Mouse (Mus musculus): Measurements from ENCODE around the gene Bmp7. TPM values are rescaled to one million over a fixed set of nuclear protein-coding genes. Genes with fewer than 3 reads are reported as not detected.

Gene Bmp7
- polyA plus RNA-seq, 1 experiment from 2014 or later = 1.6 TPM

GRCm38 (mm10) chr2:172971865-172972264 is 31.7 kb upstream of the Bmp7 start:
- WGBS (ENCODE audit: insufficient replicate concordance) = 76% methylated on average over 2 of the region's 2 CpGs
- Histone ChIP-seq H3K27ac (replicated peaks) (no peak overlapping the region), H3K4me1 (replicated peaks) (no peaks in the 10 kb centered on the region), H3K9ac (no peak overlapping the region), H3K27me3 (no peaks in the 10 kb centered on the region; the same call in 1 of the 2 replicates), H3K4me2 (no peak overlapping the region), H3K4me3 (replicated peaks) (no peak overlapping the region), H3K36me3 (replicated peaks) (no peaks in the 10 kb centered on the region), H3K9me3 (replicated peaks) (no peaks in the 10 kb centered on the region)
- no peak for ATAC-seq (ENCODE audit: insufficient read depth)

- H3K4me2 ChIP-seq = no peak overlapping the region
- H3K9ac ChIP-seq = no peak overlapping the region
- no peak for ATAC-seq (ENCODE audit: insufficient read depth)
- H3K4me1 ChIP-seq (replicated peaks) = no peaks in the 10 kb centered on the region
- 52% methylated on average over 5 of the region's 5 CpGs for WGBS (ENCODE audit: insufficient replicate concordance)
- H3K27ac ChIP-seq (replicated peaks) = no peak overlapping the region
- H3K4me3 ChIP-seq (replicated peaks) = no peak overlapping the region
- H3K9me3 ChIP-seq (replicated peaks) = no peaks in the 10 kb centered on the region
- H3K36me3 ChIP-seq (replicated peaks) = no peaks in the 10 kb centered on the region
- no peaks in the 10 kb centered on the region; the same call in 1 of the 2 replicates for H3K27me3 ChIP-seq
Observed at GRCm38 (mm10) chr2:172966480-172966879, 26.4 kb upstream of the Bmp7 start.

GRCm38 (mm10) chr2:172965249-172965648 is 25.1 kb upstream of the Bmp7 start:
- Histone ChIP-seq H3K27ac (replicated peaks) (no peak overlapping the region), H3K27me3 (no peaks in the 10 kb centered on the region; the same call in 1 of the 2 replicates), H3K4me2 (no peak overlapping the region), H3K4me1 (replicated peaks) (no peaks in the 10 kb centered on the region), H3K9me3 (replicated peaks) (no peaks in the 10 kb centered on the region), H3K9ac (no peak overlapping the region), H3K36me3 (replicated peaks) (no peaks in the 10 kb centered on the region), H3K4me3 (replicated peaks) (no peak overlapping the region)
- no peak for ATAC-seq (ENCODE audit: insufficient read depth)
- WGBS (ENCODE audit: insufficient replicate concordance) = 58% methylated on average over 11 of the region's 11 CpGs

GRCm38 (mm10) chr2:172961211-172961610 is 21.1 kb upstream of the Bmp7 start:
- no peak overlapping the region for H3K9ac ChIP-seq
- 64% methylated on average over 6 of the region's 6 CpGs for WGBS (ENCODE audit: insufficient replicate concordance)

GRCm38 (mm10) chr2:172960350-172960749 is 20.2 kb upstream of the Bmp7 start:
- Histone ChIP-seq H3K27ac (replicated peaks) (no peak overlapping the region), H3K9me3 (replicated peaks) (no peaks in the 10 kb centered on the region), H3K36me3 (replicated peaks) (no peaks in the 10 kb centered on the region), H3K4me1 (replicated peaks) (no peaks in the 10 kb centered on the region), H3K4me2 (no peak overlapping the region), H3K4me3 (replicated peaks) (no peak overlapping the region), H3K27me3 (no peaks in the 10 kb centered on the region), H3K9ac (no peak overlapping the region)
- no peak for ATAC-seq (ENCODE audit: insufficient read depth)
- WGBS (ENCODE audit: insufficient replicate concordance) = 65% methylated on average over 3 of the region's 3 CpGs

More at GRCm38 (mm10) chr2:172961211-172961610, 21.1 kb upstream of the Bmp7 start:
- no peaks in the 10 kb centered on the region for H3K27me3 ChIP-seq
- H3K27ac ChIP-seq (replicated peaks) = no peak overlapping the region
- H3K4me3 ChIP-seq (replicated peaks) = no peak overlapping the region
- ATAC-seq (ENCODE audit: insufficient read depth) = no peak
- no peaks in the 10 kb centered on the region for H3K36me3 ChIP-seq (replicated peaks)
- no peaks in the 10 kb centered on the region for H3K4me1 ChIP-seq (replicated peaks)
- H3K4me2 ChIP-seq = no peak overlapping the region
- no peaks in the 10 kb centered on the region for H3K9me3 ChIP-seq (replicated peaks)

GRCm38 (mm10) chr2:172959006-172959768 is 19.1 kb upstream of the Bmp7 start:
- H3K9me3 ChIP-seq (replicated peaks) = no peaks in the 10 kb centered on the region
- no peaks in the 10 kb centered on the region for H3K36me3 ChIP-seq (replicated peaks)
- no peak overlapping the region for H3K9ac ChIP-seq
- no peak overlapping the region for H3K4me3 ChIP-seq (replicated peaks)
- WGBS (ENCODE audit: insufficient replicate concordance) = 53% methylated on average over 13 of the region's 13 CpGs
- no peaks in the 10 kb centered on the region for H3K4me1 ChIP-seq (replicated peaks)
- no peak for ATAC-seq (ENCODE audit: insufficient read depth)
- no peaks in the 10 kb centered on the region for H3K27me3 ChIP-seq
- no peak overlapping the region for H3K4me2 ChIP-seq
- no peak overlapping the region for H3K27ac ChIP-seq (replicated peaks)

- ATAC-seq (ENCODE audit: insufficient read depth) = no peak
- WGBS (ENCODE audit: insufficient replicate concordance) = 17% methylated on average over 5 of the region's 5 CpGs
Observed at GRCm38 (mm10) chr2:172958579-172958978, 18.5 kb upstream of the Bmp7 start.

GRCm38 (mm10) chr2:172951976-172952375 is 11.9 kb upstream of the Bmp7 start:
- ATAC-seq (ENCODE audit: insufficient read depth) = no peak

More at GRCm38 (mm10) chr2:172958579-172958978, 18.5 kb upstream of the Bmp7 start:
- Histone ChIP-seq H3K4me2 (no peak overlapping the region), H3K4me3 (replicated peaks) (no peak overlapping the region), H3K27ac (replicated peaks) (no peak overlapping the region), H3K27me3 (no peaks in the 10 kb centered on the region), H3K9ac (no peak overlapping the region), H3K4me1 (replicated peaks) (no peaks in the 10 kb centered on the region), H3K9me3 (replicated peaks) (no peaks in the 10 kb centered on the region), H3K36me3 (replicated peaks) (no peaks in the 10 kb centered on the region)

GRCm38 (mm10) chr2:172950722-172951121 is 10.6 kb upstream of the Bmp7 start:
- Histone ChIP-seq H3K36me3 (replicated peaks) (no peaks in the 10 kb centered on the region), H3K27me3 (peaks cover 14% of the 10 kb centered on the region), H3K9me3 (replicated peaks) (no peaks in the 10 kb centered on the region), H3K9ac (no peak overlapping the region), H3K27ac (replicated peaks) (no peak overlapping the region), H3K4me3 (replicated peaks) (no peak overlapping the region), H3K4me1 (replicated peaks) (no peaks in the 10 kb centered on the region), H3K4me2 (no peak overlapping the region)
- ATAC-seq (ENCODE audit: insufficient read depth) = no peak
- 30% methylated on average over 11 of the region's 11 CpGs for WGBS (ENCODE audit: insufficient replicate concordance)

More at GRCm38 (mm10) chr2:172951976-172952375, 11.9 kb upstream of the Bmp7 start:
- whole genome bisulfite sequencing (ENCODE audit: insufficient replicate concordance) = 58% methylated on average over 2 of the region's 2 CpGs
- Histone ChIP-seq H3K36me3 (replicated peaks) (no peaks in the 10 kb centered on the region), H3K27ac (replicated peaks) (no peak overlapping the region), H3K4me1 (replicated peaks) (no peaks in the 10 kb centered on the region), H3K9me3 (replicated peaks) (no peaks in the 10 kb centered on the region), H3K9ac (no peak overlapping the region), H3K4me3 (replicated peaks) (no peak overlapping the region), H3K27me3 (peaks cover 14% of the 10 kb centered on the region; the same call in 1 of the 2 replicates), H3K4me2 (no peak overlapping the region)

GRCm38 (mm10) chr2:172950119-172950676 is 10.1 kb upstream of the Bmp7 start:
- Histone ChIP-seq H3K4me1 (replicated peaks) (no peaks in the 10 kb centered on the region), H3K36me3 (replicated peaks) (no peaks in the 10 kb centered on the region), H3K4me2 (no peak overlapping the region), H3K27ac (replicated peaks) (no peak overlapping the region), H3K9me3 (replicated peaks) (no peaks in the 10 kb centered on the region), H3K9ac (no peak overlapping the region), H3K4me3 (replicated peaks) (no peak overlapping the region), H3K27me3 (peaks cover 14% of the 10 kb centered on the region)
- no peak for ATAC-seq (ENCODE audit: insufficient read depth)
- 49% methylated on average over 9 of the region's 9 CpGs for WGBS (ENCODE audit: insufficient replicate concordance)

- no peaks in the 10 kb centered on the region for H3K9me3 ChIP-seq (replicated peaks)
- no peaks in the 10 kb centered on the region for H3K36me3 ChIP-seq (replicated peaks)
- no peaks in the 10 kb centered on the region for H3K4me1 ChIP-seq (replicated peaks)
- H3K9ac ChIP-seq = no peak overlapping the region
- no peak overlapping the region for H3K4me3 ChIP-seq (replicated peaks)
- H3K27ac ChIP-seq (replicated peaks) = no peak overlapping the region
- no peak for ATAC-seq (ENCODE audit: insufficient read depth)
- whole genome bisulfite sequencing (ENCODE audit: insufficient replicate concordance) = 36% methylated on average over 5 of the region's 5 CpGs
- H3K4me2 ChIP-seq = no peak overlapping the region
- peaks cover 14% of the 10 kb centered on the region for H3K27me3 ChIP-seq
Observed at GRCm38 (mm10) chr2:172949051-172949450, 8.9 kb upstream of the Bmp7 start.

All from liver, embryonic 15.5 days (tissue).